Mouse (Mus musculus) left cerebral cortex, adult 8-10 months (tissue): Measurements from ENCODE around the gene Pxylp1. TPM values are rescaled to one million over a fixed set of nuclear protein-coding genes. Genes with fewer than 3 reads are reported as not detected.
"Not testable (repeated sequence)": the region's sequence is repeated elsewhere in the genome, so short reads cannot be mapped to it uniquely, and the experiment has no call there.

Experiments used
- DNase-seq, 2 experiments: peaks; one replicate each; pipeline ENCODE4 v3.0.0; 2022; ENCODE audit warnings: low spot score in 2 of 2
- total RNA-seq, 4 experiments: library from RNA; stranded (reverse); gene quantifications; 2 replicates each; pipeline ENCODE4 v1.2.4; 2022

Gene Pxylp1
- 10 to 100 TPM; 17.8 to 28.5 (median 20.7) TPM for total RNA-seq

- no peak for DNase-seq
Measured at GRCm38 (mm10) chr9:96892546-96892945, at the start of gene Pxylp1. Gene Pxylp1, minus strand, starts transcription at chr9:96892669.

GRCm38 (mm10) chr9:96938887-96939286, 46.4 kb upstream of the Pxylp1 start:
- no peak for DNase-seq

GRCm38 (mm10) chr9:96936427-96936826, 44.0 kb upstream of the Pxylp1 start:
- not testable (repeated sequence) for DNase-seq

GRCm38 (mm10) chr9:96935556-96936300, 43.3 kb upstream of the Pxylp1 start:
- DNase-seq: no peak

- DNase-seq: no peak
Measured at GRCm38 (mm10) chr9:96934816-96935215, 42.3 kb upstream of the Pxylp1 start.

- DNase-seq: no peak
Measured at GRCm38 (mm10) chr9:96932751-96933150, 40.3 kb upstream of the Pxylp1 start.

- no peak for DNase-seq
Measured at GRCm38 (mm10) chr9:96923577-96924316, 31.3 kb upstream of the Pxylp1 start.

GRCm38 (mm10) chr9:96923119-96923518, 30.6 kb upstream of the Pxylp1 start:
- DNase-seq: no peak

GRCm38 (mm10) chr9:96916620-96917538, 24.4 kb upstream of the Pxylp1 start:
- peak; percentile 86 to 99 for DNase-seq

GRCm38 (mm10) chr9:96916076-96916475, 23.6 kb upstream of the Pxylp1 start:
- no peak for DNase-seq

GRCm38 (mm10) chr9:96914851-96915250, 22.4 kb upstream of the Pxylp1 start:
- no peak for DNase-seq

- DNase-seq: no peak
Measured at GRCm38 (mm10) chr9:96914005-96914404, 21.5 kb upstream of the Pxylp1 start.

- no peak for DNase-seq
Measured at GRCm38 (mm10) chr9:96909503-96909902, 17.0 kb upstream of the Pxylp1 start.

- no peak for DNase-seq
Measured at GRCm38 (mm10) chr9:96908737-96909136, 16.3 kb upstream of the Pxylp1 start.

GRCm38 (mm10) chr9:96904360-96905355, 12.2 kb upstream of the Pxylp1 start:
- DNase-seq: no peak

GRCm38 (mm10) chr9:96899717-96900116, 7.2 kb upstream of the Pxylp1 start:
- DNase-seq: no peak

GRCm38 (mm10) chr9:96899004-96899403, 6.5 kb upstream of the Pxylp1 start:
- no peak for DNase-seq

- no peak for DNase-seq
Measured at GRCm38 (mm10) chr9:96896690-96897089, 4.2 kb upstream of the Pxylp1 start.

- DNase-seq: no peak
Measured at GRCm38 (mm10) chr9:96893582-96893981, 1.1 kb upstream of the Pxylp1 start.
